Mouse (Mus musculus) T-helper 17 cell (primary cell): Measurements from ENCODE around the gene Dntt.

Source experiments
- in situ Hi-C, 2 experiments: fragments of 300-600 bp; cut with MboI, MseI; formaldehyde crosslinking; loops; 1 replicate in 1 of 2; 2 replicates in 1 of 2; pipeline ENCODE4 v1.15.1; 2025; ENCODE audit warnings: high pct_unique_total_duplicates in 2 of 2

Dntt gene

GRCm38 (mm10) chr19:41008674-41009395 lies 20.2 kb upstream of the Dntt start:
- in situ Hi-C loops: no loop called here

- in situ Hi-C loops: loop anchor here (5.0 to 10.0 kb wide), 2 partner anchors 47 to 254 kb away; no protein-coding TSS in a partner anchor
Observed at GRCm38 (mm10) chr19:41011676-41012075, 17.4 kb upstream of the Dntt start.

GRCm38 (mm10) chr19:41013591-41013990 lies 15.5 kb upstream of the Dntt start:
- in situ Hi-C loops: loop anchor here (5.0 to 10.0 kb wide), 2 partner anchors 49 to 256 kb away; no protein-coding TSS in a partner anchor

GRCm38 (mm10) chr19:41014003-41014402 lies 15.1 kb upstream of the Dntt start:
- in situ Hi-C loops: loop anchor here (5.0 to 10.0 kb wide), 2 partner anchors 49 to 257 kb away; no protein-coding TSS in a partner anchor

GRCm38 (mm10) chr19:41015951-41016716 lies 12.9 kb upstream of the Dntt start:
- in situ Hi-C loops: loop anchor here in 1 of 2 experiments (5.0 to 10.0 kb wide), 2 partner anchors 36 to 51 kb away; no protein-coding TSS in a partner anchor

GRCm38 (mm10) chr19:41019164-41019675 lies 9.9 kb upstream of the Dntt start:
- in situ Hi-C loops: loop anchor here in 1 of 2 experiments (5.0 to 10.0 kb wide), 2 partner anchors 33 to 54 kb away; no protein-coding TSS in a partner anchor

- in situ Hi-C loops: no loop called here
Observed at GRCm38 (mm10) chr19:41020537-41020936, 8.5 kb upstream of the Dntt start.

- in situ Hi-C loops: no loop called here
Observed at GRCm38 (mm10) chr19:41022244-41022643, 6.8 kb upstream of the Dntt start.

- in situ Hi-C loops: no loop called here
Observed at GRCm38 (mm10) chr19:41026551-41026950, 2.5 kb upstream of the Dntt start.

GRCm38 (mm10) chr19:41027024-41027423 lies 2.1 kb upstream of the Dntt start:
- in situ Hi-C loops: no loop called here

- in situ Hi-C loops: no loop called here
Observed at GRCm38 (mm10) chr19:41027601-41028000, 1.5 kb upstream of the Dntt start.

- in situ Hi-C loops: no loop called here
Observed at GRCm38 (mm10) chr19:41030161-41030560, 1.1 kb downstream of the Dntt start.

GRCm38 (mm10) chr19:41031009-41031408 lies 1.9 kb downstream of the Dntt start:
- in situ Hi-C loops: no loop called here

GRCm38 (mm10) chr19:41031869-41032268 lies 2.8 kb downstream of the Dntt start:
- in situ Hi-C loops: no loop called here

- in situ Hi-C loops: no loop called here
Observed at GRCm38 (mm10) chr19:41035809-41036551, 6.9 kb downstream of the Dntt start.

GRCm38 (mm10) chr19:41039110-41039509 lies 10.0 kb downstream of the Dntt start:
- in situ Hi-C loops: no loop called here

GRCm38 (mm10) chr19:41045091-41045770 lies 16.2 kb downstream of the Dntt start:
- in situ Hi-C loops: no loop called here

- in situ Hi-C loops: no loop called here
Observed at GRCm38 (mm10) chr19:41047437-41048186, 18.5 kb downstream of the Dntt start.

- in situ Hi-C loops: no loop called here
Observed at GRCm38 (mm10) chr19:41048187-41048559, 19.1 kb downstream of the Dntt start.

- in situ Hi-C loops: loop anchor here in 1 of 2 experiments (5.0 to 10.0 kb wide), 2 partner anchors 34 to 297 kb away; no protein-coding TSS in a partner anchor
Observed at GRCm38 (mm10) chr19:41051714-41052113, 22.6 kb downstream of the Dntt start.
